Mouse (Mus musculus): ENCODE measurements around the gene Ltbp1.

GRCm38 (mm10) chr17:75323766-75324165 is 318.4 kb downstream of the Ltbp1 start:
- TF ChIP-seq POLR2A (IDR thresholded peaks at IDR 0.05; ENCODE audit: insufficient read depth, low read depth, low read length) (no peak), CTCF (IDR thresholded peaks at IDR 0.05) (no peak), EP300 (IDR thresholded peaks at IDR 0.05; ENCODE audit: insufficient read depth, low read depth, low read length) (no peak)
